Mouse (Mus musculus): ENCODE data around the gene Lst1.

Gene Lst1

DNA sequence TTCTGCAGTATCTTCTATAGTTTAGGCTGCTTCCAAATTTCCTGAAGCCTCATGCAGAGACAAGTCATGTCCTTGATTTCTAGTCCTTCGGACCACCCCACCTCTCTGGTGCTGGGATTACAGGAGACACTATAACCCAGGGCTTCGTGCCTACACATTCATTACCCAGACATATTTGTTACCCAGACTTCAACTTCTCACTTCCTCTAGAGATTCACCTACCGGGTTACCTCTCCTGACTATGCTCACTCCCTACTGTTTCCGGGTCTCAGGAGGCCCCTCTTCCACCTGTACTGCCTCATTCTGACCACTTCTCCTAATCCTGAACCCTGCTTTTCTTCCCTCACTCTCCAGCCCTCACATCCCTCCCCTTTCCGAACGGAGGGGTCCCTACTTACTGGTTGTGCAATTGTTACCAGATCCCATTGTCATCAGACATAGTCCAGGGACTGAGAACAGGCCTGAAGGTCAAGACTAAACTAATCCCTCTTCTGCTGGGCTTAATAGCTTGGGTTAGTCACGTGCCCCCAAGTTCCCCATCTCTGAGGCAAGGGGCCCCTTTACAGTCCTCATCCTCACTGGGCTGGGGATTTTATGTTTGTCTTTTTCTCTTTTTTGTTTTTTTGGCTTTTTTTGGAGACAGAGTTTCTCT is at the start of gene Lst1:
Lst1 (minus strand) TSS at position 481 of the 652 bp plus-strand sequence.
- no peak for DNase-seq (ENCODE audit: low read depth, low spot score)

DNA sequence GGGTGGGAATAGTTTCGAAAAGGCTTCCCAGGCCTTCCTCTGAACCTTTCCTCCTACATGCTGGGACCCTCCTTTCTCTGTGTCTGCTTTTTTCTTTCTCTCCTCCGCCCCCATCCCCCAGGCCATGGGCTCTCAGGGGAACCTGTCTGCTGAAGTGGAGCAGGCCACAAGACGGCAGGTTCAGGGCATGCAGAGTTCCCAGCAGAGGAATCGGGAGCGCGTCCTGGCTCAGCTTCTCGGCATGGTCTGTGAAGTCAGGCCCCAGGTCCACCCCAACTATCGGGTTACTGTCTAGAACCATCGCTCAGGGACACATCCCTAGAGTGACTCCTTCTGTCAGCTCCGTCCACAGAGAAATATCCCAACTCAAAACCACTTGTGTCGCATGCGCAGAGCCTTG is 49.3 kb upstream of the Lst1 start:
- DNase-seq (ENCODE audit: low read depth, low spot score), result no peak

DNA sequence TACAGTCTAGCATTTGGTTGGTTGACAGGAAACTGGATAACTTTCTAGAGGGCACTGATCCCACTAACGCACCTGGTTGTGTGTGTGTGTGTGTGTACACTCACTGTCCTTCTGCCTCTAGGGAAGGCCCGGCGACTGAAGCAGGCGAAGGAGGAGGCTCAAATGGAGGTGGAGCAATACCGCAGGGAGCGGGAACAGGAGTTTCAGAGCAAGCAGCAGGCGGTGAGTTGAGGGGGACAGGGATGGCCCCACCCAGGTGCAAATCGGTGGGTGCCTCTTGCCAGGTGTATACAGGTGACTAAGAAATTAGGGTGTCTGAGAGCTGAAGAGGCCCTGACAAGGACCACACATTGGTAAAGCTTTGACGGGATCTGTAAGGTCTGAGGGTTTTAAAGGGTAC is 48.8 kb upstream of the Lst1 start:
- no peak for DNase-seq (ENCODE audit: low read depth, low spot score)

DNA sequence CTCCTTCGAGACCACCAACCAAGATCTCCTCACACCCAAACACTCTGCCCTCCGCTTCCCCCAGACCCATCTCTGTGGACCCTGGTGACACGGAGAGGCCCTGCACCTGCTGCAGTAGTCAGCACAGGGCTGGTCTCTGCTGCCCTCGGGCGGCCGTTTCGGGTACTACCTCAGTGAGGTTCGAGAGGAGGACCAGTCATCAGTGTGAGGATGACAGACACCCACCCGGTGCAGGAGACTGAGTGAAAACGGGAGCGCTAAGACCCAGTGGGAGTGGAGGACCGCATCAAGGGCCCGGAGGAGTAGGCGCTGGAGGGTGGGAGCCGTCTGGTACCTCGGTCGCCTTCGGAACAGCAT is 48.1 kb upstream of the Lst1 start:
- peak; percentile 93 for DNase-seq (ENCODE audit: low read depth, low spot score)

DNA sequence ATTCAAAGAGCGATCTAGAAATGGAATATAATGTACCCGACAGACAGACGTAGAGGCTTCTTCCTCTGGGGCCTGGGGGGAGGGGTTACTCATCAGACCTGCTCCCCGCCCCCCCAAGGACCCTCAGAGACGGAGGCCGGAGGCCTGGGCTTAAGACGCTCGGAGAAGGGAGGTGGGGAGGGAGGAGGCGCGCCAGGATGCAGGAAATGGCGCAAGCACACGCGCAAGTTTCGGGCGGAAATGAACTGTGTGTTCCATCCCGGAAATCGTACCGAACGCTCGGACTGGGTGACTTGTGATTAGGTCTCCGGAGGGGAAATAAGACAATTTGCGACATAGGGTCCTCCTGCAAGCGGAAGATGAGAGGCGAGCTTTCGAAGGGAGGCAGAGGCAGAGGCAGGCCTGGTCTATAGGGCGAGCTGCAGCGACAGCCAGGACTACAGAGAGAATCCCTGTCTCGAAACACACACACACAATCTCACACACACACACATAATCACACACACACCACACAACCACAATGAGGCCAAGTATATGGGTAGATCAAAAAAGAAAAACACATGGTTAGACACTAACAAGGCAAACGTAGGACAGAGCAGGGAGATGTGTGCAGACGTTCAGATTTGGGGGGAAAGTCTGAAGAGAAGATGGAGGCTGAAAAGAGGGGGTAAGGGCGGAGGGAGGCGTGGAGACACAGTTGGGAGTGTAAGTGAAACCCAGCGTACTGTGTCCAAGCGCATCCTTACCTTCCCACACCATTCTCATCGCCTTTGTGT is 47.6 kb upstream of the Lst1 start, which contains the start of gene Nfkbil1:
Nfkbil1 (minus strand) TSS at position 179 of the 776 bp plus-strand sequence.
- DNase-seq (ENCODE audit: low read depth, low spot score), result peak; percentile 93

DNA sequence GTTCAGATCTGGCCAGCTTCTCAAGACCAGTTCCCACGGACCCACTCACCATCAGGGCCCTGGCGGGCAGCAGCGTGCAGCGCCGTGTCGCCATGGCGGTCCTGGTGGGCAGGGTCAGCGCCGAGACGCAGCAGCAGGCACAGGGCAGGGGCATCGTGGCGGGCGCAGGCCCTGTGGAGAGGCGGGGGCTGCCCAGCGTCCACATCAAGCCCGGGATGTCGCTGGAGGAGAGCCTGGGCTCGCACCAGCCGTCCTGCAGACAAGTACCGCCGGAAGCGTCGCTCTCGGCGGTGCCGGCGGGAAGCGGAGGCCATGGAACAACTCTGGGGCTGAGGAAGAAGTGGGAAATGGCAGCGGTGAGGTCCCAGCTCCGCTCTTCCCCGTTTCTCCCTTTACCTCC is 46.7 kb upstream of the Lst1 start:
- peak; percentile 64 for DNase-seq (ENCODE audit: low read depth, low spot score)

DNA sequence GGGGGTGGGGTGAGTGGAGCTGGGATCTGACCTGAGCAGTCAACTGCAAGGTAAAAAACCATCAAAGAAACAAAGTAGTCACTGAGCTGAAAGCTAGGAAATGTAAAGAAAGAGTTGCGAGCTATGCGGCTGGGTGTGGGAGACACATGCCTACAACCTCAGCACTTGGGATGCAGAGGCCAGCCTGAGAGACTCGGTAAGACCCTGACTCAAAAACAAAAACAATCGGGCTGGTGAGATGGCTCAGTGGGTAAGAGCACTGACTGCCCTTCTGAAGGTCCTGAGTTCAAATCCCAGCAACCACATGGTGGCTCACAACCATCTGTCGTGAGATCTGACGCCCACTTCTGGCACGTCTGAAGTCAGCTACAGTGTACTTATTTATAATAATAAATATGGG is 45.9 kb upstream of the Lst1 start:
- DNase-seq (ENCODE audit: low read depth, low spot score), result peak; percentile 32

DNA sequence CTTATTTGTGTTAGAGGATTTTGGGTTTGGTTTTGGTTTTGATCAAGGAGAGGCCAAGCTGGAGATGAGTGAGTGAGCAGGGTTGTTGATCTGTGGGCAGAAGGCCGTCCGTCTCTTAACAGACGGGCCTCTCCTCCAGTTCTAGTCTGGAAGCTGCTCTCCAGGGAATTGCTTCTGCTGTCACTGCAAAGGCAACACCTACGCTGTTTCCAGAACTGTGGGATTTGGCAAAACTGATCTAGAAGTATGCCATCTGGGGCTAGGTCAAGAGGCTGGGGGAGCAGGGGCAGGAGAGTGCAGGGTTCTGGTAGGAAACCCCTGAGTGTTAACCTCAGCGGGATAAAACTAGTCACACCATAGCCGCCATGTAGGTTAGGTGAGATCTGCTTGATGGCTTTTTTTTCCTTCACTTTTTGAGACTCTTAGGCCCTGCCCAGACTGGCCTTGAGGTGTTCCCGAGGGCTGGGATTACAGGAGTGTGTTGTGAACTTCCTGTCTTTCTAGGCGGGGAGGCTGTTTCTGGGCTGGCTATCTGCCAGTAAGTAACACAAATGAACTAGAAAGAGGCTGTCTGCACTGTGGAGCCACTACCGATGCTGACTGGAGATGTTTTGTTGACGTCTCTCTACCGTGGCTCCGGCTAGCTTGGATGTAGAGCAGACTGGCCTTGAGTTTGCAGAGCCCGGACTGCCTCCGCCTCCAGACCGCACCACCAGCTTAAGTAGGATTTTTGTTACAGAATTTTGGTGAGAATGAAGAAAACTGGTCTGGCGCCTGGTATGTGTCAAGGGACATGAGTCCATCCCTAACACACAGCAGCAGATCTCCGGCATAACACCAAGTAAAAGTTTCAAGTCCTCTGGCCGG is 45.1 kb upstream of the Lst1 start, which contains the start of gene Atp6v1g2:
Atp6v1g2 (plus strand) TSS at position 547 of the 867 bp plus-strand sequence.
- peak; percentile 69 for DNase-seq (ENCODE audit: low read depth, low spot score)

DNA sequence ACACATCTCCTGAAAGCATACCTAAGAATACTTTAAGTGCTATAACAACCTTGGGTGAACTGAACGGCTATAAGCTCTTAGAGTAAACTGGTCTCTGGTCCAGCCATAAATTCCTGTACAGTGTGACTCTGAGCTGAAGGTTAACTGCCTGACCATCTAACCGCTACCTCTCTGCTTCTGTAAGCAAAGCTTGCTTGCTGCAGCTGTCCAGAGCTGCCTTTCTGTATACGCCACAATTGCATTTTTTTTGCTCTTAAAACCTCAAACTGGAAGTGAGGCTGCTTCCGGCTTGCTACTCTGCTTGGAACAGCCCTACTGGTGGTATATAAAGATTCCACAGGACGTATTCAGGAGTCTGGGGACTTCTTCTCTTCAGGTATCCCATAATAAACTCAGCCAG is 44.4 kb upstream of the Lst1 start:
- peak; percentile 83 for DNase-seq (ENCODE audit: low read depth, low spot score)

DNA sequence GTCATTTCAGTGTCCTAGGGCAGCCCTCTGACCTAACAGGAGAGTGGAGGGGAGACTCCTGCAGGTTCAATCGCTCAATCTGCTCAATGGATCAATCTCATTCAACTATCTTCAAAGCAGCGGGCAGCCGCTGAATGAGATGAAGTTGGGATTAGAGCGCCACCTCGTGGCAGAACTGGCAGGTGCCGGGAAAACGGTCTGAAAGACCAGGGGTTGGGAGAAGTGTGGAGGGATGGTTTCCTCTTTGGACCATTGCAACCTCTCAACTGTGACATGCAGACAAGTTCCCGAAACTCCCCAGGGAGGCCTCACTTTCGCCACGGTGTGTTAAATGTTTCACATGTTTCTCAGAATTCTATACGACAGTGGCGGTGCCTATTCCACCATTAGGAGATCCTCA is 43.8 kb upstream of the Lst1 start:
- DNase-seq (ENCODE audit: low read depth, low spot score), result peak; percentile 87

DNA sequence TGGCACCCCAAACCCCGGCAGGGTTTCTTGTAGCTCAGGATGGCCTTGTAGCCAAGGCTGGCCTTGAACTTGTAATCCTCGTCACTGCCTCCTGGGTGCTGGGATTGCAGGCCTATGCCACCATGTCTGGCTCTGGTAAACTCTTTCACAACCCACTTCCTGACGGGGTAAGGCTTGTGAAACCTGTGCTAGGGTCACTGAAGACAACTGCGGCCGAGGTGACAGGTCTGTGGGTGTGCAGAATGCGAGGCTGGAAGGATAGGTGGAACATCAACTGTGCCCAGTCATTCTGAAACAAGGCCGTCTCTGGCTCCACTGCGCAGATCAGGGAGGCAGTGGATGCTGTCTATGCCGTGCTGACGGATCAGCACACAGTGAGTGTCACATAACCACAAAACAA is 42.8 kb upstream of the Lst1 start:
- peak; percentile 89 for DNase-seq (ENCODE audit: low read depth, low spot score)

DNA sequence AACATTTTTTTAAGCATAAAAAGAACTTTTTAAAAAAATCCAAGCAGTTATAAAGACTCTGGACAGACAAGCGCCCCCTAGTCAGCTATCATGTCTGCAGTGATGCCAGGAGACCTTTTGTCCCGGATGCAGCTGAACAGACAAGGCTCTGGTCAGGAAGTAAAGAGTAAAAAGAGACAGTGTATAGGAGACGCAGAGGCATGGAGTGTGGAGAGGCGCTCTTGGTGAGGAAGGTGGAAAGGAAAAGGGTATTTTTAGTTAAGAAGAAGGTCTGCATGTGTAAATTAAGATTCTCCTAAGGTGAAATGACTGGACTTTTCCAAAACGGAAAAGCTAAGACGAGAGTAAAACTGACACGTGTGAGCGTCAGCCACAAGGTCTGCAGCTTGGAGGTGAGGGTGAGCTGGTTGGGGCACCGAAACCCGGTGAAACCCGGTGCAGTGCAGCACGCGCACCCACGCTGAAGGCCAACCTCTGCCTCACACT is 38.4 kb upstream of the Lst1 start:
- DNase-seq (ENCODE audit: low read depth, low spot score), result peak; percentile 66

DNA sequence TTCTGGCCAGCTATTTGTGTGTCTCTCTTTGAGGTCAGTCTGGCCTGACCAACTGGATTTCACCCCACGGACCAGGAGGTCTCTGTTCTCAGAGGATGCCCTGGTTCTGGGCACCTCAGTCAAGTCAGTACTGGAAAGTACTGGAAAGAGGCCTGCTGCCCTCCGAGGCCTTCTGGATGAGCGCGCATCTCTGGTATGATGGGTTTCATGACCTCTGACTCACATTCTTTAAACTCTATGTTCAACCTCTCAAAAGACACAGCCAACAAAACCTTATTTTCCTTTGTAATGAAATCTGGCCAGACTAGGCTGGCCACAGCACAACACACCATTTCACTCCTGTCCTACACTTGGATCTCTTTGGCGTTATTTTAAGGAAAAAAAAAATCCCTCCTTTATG is 37.2 kb upstream of the Lst1 start:
- no peak for DNase-seq (ENCODE audit: low read depth, low spot score)

DNA sequence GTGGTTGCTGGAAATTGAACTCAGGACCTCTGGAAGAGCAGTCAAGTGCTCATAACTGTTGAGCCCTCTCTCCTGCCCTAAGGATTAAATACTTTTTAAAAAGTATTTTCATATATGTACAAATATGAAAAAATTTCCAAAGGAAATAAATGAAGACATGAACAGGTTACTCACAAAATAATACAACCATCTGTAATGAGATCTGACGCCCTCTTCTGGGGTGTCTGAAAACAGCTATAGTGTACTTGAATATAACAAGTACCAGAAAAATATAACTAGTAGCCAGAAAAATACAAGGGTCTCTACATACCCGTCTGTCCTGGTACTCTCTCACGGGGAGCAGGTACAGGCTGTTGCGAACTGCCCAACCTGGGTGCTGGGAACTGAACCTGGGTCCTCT is 36.4 kb upstream of the Lst1 start:
- no peak for DNase-seq (ENCODE audit: low read depth, low spot score)

DNA sequence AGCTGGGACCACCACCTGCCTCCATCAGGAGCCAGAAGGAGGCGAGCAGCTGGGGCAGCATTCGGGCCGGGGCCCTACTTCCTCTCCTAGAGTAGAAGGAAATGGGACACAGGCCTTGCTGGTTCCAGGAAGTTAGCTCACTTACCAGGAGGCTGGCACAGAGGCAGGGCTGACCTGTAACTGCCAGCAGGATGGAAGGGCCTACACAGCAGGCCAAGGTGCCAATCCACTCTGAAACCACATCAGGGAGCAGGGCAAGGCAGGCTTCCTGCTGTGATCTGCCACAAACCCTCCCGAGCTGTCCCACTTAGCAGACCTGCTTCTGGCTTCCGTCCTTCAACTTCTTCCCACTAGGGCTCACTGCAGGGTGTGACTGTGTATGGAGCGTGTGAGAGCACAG is 34.1 kb upstream of the Lst1 start:
- peak; percentile 64 for DNase-seq (ENCODE audit: low read depth, low spot score)

DNA sequence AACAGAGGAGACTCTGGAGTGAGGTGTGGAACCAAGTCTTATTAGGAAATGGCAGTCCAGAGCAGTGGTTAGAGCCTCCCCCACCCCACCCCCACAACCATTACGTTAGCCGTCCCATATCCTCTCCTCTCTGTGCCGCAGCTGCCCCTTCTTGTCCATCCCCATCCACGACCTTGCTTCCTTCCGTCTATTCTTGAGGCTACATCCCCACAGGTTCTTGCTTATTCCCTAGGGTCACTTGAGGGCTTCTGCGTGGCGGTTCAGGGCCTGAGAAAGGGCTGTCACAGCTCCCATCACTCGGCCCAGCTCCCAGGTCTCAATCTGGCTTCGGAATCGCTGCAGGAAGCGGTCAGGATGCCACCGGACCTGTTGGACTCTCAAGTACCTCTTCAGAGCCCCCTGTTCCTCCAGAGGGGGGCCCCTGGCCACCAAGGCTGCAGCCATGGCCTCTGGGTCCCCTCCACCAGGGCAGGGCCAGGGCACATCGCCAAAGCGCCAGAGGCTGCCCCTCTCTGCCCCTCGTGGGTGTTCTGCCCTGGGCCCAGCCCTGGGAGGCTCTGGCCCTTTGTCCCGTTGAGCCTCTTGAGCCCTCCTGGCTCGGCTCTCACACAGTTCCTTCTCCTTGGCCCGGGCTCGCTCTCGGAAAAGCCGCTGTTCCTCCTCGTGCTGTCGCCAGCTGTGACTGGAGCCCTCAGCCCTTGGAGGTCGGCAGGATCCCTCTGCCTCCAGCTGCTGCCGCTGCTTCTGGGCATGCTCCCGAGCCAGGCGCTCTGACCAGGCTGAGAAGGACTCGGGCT is 32.1 kb upstream of the Lst1 start, which contains the start of gene Gm16181:
Gm16181 (plus strand) TSS at position 679 of the 797 bp plus-strand sequence.
- no peak for DNase-seq (ENCODE audit: low read depth, low spot score)

DNA sequence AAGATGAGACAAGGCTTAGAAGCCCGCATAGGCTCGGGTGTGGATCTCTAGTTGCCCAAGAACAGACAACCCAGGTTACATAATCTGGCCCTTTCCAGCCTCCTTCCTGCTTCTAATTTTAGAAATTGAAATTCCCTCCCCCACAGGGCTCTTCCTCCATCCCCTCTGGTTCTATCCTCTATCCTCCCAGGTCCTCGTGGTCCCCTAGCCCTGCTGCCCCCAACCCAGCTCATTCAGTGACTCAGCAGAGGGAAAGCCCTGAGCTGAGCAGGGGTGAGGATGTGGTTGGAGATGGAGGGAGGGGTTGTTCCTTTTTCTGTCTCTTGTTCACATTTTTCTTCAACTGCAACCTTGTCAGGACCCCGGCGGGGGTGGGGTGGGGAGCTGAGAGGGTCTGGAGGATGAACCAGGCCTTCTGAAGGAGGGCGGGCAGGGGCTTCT is 31.4 kb upstream of the Lst1 start:
- peak; percentile 83 for DNase-seq (ENCODE audit: low read depth, low spot score)

DNA sequence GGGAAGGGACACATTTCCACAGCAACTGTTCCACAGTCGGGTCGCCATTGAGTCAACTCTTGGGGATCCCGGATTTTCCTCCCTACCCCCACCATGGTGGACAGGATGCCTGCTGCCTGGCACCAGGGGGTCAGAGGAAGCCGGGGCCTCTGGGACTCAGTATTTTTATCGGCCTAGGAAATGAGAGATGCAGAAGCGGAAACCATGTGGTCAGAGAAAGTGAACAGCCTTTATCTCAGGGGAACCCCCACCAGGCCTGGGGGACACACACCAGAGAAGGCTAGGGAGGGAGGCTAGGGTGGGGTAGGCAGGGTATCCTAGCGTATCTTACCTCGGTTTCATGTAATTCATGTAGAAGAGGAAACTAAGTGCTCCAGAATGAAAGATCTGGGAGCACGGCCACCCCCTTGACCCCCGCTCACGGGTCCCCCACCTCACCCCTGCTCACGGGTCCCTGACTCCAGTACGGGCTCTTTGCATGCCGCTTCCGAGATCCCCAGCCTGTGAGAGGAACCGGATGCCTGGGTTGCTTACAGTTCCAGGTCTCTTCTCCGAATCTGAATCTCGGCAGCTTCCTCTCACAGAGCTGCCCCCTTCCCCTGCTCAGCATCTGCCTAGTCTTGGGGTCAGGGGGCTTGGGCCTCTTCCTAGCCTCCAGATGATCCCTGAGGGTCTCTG is 30.4 kb upstream of the Lst1 start:
- peak; percentile 73 for DNase-seq (ENCODE audit: low read depth, low spot score)

DNA sequence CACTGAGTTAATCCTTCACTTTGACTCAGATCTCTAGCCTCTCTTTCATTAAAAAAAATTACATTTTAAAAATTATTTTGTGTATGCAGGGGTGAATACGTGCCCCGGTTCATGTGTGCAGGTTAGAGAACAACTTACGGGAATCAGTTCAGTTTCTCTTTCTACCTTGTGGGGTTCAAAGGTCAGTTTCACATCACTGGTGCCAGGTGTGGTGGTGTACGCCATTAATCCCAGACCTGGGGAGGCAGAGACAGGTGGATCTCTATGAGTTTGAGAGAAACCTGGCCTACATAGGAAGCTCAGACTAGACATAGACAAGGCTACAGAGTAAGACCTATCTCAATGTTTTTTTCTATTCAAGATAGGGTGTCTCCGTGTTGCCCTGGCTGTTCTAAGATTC is 24.8 kb upstream of the Lst1 start:
- no peak for DNase-seq (ENCODE audit: low read depth, low spot score)

DNA sequence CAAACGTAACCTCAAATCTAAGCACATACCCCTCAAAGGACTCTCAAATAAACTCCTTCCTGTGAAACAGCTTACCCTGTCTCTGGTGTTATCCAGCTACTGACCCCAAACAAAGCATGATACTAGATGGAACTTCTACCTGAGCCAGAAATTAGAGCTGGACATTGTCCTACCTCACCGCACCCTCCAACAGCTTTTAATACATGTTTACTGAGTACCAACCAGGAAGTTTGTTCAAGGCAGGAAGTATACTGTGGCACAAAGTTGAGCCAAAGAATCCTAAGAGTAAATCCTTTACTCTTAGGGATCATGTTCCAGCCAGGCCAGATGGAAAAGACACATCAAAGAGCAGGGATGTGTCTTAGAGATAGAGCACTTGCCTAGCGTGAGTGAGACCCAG is 22.4 kb upstream of the Lst1 start:
- DNase-seq (ENCODE audit: low read depth, low spot score), result no peak

Data from CD4-positive helper T cell, adult 2 months (primary cell).